Mouse (Mus musculus) thymus, postnatal 0 days (tissue): Measurements from ENCODE around the gene Gnas. TPM values are rescaled to one million over a fixed set of nuclear protein-coding genes. Genes with fewer than 3 reads are reported as not detected.

ENCODE experiments used
- DNase-seq: peaks from one replicate; pipeline ENCODE4 v3.0.0-alpha.2; 2015; ENCODE audit warnings: low spot score
- microRNA counts: library from miRNA; unstranded; fragments of <30 nt; microRNA quantifications from one replicate; lab custom pipeline; 2015
- microRNA-seq: library from miRNA; unstranded; fragments of <30 nt; microRNA quantifications from one replicate; pipeline ENCODE4, GENCODE M21; 2016; ENCODE audit warnings: borderline number of aligned reads
- polyA plus RNA-seq: library from polyadenylated mRNA; unstranded; fragments of >200 nt; fragmentation: Nextera tagmentation; extraction: Ambion mirVana; gene quantifications from 2 replicates; pipeline ENCODE4 v1.2.1, GENCODE M21; 2015

Gene Gnas
- polyA plus RNA-seq, 1 experiment from 2014 or later = 679 TPM

- DNase-seq = no peak
These were observed 75.5 kb downstream of the Gnas start for GRCm38 (mm10) chr2:174359656-174360055.

- no peak for DNase-seq
These were observed 82.5 kb downstream of the Gnas start for GRCm38 (mm10) chr2:174366571-174366970.

GRCm38 (mm10) chr2:174381021-174381420 is 96.9 kb downstream of the Gnas start:
- DNase-seq = no peak

GRCm38 (mm10) chr2:174391936-174392335 is 107.8 kb downstream of the Gnas start:
- no peak for DNase-seq

- no peak for DNase-seq
These were observed 108.4 kb downstream of the Gnas start for GRCm38 (mm10) chr2:174392554-174392953.

GRCm38 (mm10) chr2:174393383-174393782 is 109.3 kb downstream of the Gnas start:
- DNase-seq = no peak

MicroRNA genes within 50 kb of the gene (microRNA counts, 519-probe panel; counts per million panel counts)
- 473 counts per million, percentile 71 among the panel's probes with 10 or more counts for microRNA mmu-miR-296-3p (lab: Ali Mortazavi, UCI)
- microRNA mmu-miR-296-5p (lab: Ali Mortazavi, UCI) = 5,648 counts per million, percentile 87 among the panel's probes with 10 or more counts
- microRNA mmu-miR-298 (lab: Ali Mortazavi, UCI) = 473 counts per million, percentile 71 among the panel's probes with 10 or more counts

Small RNAs within 50 kb of the gene (microRNA-seq; reads per million reads assigned to microRNA genes)
- gene Gm27591 (not detected), gene Mir296 (3,112 reads per million, percentile 81 among the genes with 10 or more reads in this experiment), gene Mir298 (1,099 reads per million, percentile 73 among the genes with 10 or more reads in this experiment)

Other genes with a start within 250 kb of the Gnas start
- 9.8 and 12.3 TPM in 2 replicates for gene Stx16, start 208.0 kb upstream of the Gnas start, polyA plus RNA-seq
- gene Npepl1, start 174.0 kb upstream of the Gnas start, polyA plus RNA-seq = 55.9 and 56.2 TPM in 2 replicates
- gene Gm20721, start 62.4 kb downstream of the Gnas start, polyA plus RNA-seq = 4.1 and 5.4 TPM in 2 replicates
- gene Nelfcd, start 131.5 kb downstream of the Gnas start, polyA plus RNA-seq = 83.8 and 87.2 TPM in 2 replicates
- 133 and 141 TPM in 2 replicates for gene Ctsz, start 154.7 kb downstream of the Gnas start, polyA plus RNA-seq
- 0.22 TPM in 1 of 2 replicates, not detected in the other for gene Tubb1, start 166.4 kb downstream of the Gnas start, polyA plus RNA-seq
- 855 and 901 TPM in 2 replicates for gene Atp5e, start 179.8 kb downstream of the Gnas start, polyA plus RNA-seq
- 149 TPM in 2 replicates for gene Prelid3b, start 188.8 kb downstream of the Gnas start, polyA plus RNA-seq